Mouse (Mus musculus) mature B cell (primary cell): ENCODE results near the gene Ppil1.
"Not testable (repeated sequence)": the region's sequence is repeated elsewhere in the genome, so short reads cannot be mapped to it uniquely, and the experiment has no call there.

Experiments
- in situ Hi-C: fragments of 300-500 bp; cut with MboI; formaldehyde crosslinking; loops from 2 replicates; pipeline ENCODE4 v1.14.3; 2019

The Ppil1 gene

GRCm38 (mm10) chr17:29281541-29281940 is 17.6 kb upstream of the Ppil1 start:
- in situ Hi-C loops: no loop called here

DNA sequence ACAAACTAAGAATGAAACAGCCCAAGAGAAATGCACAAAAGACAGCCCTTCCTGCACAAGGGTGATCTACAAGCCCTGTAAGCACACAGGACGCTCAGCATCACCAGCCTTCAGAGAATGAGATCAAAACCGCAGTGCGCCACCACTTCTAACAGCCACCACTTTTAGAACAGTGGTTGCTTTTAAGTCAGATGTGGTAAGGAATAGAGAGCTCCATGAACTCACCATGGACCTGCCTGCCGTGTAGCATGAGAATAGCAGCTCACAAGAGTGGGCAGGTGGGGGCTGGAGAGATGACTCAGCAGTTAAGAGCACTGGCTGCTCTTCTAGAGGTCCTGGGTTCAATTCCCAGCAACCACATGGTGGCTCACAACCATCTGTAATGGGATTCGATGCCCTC is 16.4 kb upstream of the Ppil1 start:
- in situ Hi-C loops: no loop called here

GRCm38 (mm10) chr17:29273889-29274288 is 9.9 kb upstream of the Ppil1 start:
- in situ Hi-C loops: no loop called here

- in situ Hi-C loops: no loop called here
Measured at GRCm38 (mm10) chr17:29273156-29273555, 9.2 kb upstream of the Ppil1 start.

GRCm38 (mm10) chr17:29270148-29270698 is 6.2 kb upstream of the Ppil1 start:
- in situ Hi-C loops: no loop called here

GRCm38 (mm10) chr17:29269349-29269706 is 5.3 kb upstream of the Ppil1 start:
- in situ Hi-C loops: loop anchor here (5.0 kb wide), 1 partner anchor 228 kb away; no protein-coding TSS in a partner anchor

GRCm38 (mm10) chr17:29268682-29269348 is 4.8 kb upstream of the Ppil1 start, which contains the start of gene BC004004:
BC004004 (plus strand) TSS chr17:29268788.
- in situ Hi-C loops: loop anchor here (5.0 kb wide), 1 partner anchor 228 kb away; no protein-coding TSS in a partner anchor

DNA sequence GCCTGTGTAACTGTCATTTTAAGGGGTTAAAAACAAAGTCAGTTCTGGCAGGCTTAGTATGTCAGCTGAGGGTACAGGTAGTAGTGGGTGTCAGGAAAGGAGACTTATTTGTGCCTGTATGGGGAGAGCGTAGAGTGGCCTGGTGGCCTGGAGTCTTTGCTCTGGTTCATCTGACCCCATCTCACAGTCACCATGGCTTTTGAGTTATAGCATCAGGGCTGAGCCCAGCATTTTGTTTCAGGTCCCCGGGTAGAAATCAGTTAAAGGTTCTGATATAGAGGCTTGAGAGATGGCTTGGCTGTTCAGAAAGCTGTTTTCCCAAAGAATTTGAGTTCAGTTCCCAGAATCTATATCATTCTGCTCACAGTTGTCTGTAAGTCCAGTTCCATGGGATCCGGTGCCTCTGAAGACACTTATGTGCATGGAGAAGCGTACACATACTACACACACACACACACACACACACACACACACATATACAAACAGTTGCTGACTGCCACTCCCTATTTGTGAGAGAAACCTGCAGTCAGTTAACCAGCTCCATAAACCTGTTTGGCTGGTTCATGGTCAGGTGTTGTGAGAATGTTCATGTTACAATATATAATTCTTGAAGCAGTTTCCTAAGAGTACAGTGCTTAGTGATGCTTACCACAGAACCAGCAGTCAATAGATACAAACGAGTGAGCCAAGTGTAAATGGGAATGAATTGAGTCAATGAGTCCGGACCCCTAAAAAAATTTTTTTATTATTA is 4.1 kb upstream of the Ppil1 start:
- in situ Hi-C loops: loop anchor here (5.0 kb wide), 1 partner anchor 229 kb away; no protein-coding TSS in a partner anchor

- in situ Hi-C loops: loop anchor here (5.0 kb wide), 1 partner anchor 230 kb away; no protein-coding TSS in a partner anchor
Measured at GRCm38 (mm10) chr17:29267040-29267439, 3.1 kb upstream of the Ppil1 start.

- in situ Hi-C loops: loop anchor here (5.0 kb wide), 2 partner anchors 108 to 233 kb away; no protein-coding TSS in a partner anchor
Measured at GRCm38 (mm10) chr17:29264760-29265159, 774 bp upstream of the Ppil1 start.

DNA sequence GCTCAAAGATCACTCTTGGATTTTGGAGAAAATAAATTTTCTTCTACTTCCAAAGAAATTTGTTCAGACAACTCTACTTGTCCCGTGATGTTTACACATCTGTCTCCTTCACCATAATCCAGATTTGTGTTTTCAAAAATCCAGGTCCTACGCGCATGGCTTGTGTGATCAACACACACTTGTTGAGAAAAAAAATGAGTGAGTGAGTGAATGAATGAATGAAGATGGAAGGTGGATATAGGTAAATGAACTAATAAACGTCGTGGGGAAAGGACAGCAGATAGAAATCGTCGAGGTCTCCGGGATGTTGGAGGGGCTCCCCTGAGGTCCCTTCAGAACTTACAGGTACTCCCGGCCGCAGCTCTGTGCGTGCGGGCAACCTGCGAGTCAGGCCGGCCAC is 569 bp downstream of the Ppil1 start:
- in situ Hi-C loops: loop anchor here (5.0 kb wide), 1 partner anchor 109 kb away; no protein-coding TSS in a partner anchor

GRCm38 (mm10) chr17:29262259-29262649 is 1.7 kb downstream of the Ppil1 start:
- in situ Hi-C loops: loop anchor here (5.0 kb wide), 1 partner anchor 110 kb away; no protein-coding TSS in a partner anchor

DNA sequence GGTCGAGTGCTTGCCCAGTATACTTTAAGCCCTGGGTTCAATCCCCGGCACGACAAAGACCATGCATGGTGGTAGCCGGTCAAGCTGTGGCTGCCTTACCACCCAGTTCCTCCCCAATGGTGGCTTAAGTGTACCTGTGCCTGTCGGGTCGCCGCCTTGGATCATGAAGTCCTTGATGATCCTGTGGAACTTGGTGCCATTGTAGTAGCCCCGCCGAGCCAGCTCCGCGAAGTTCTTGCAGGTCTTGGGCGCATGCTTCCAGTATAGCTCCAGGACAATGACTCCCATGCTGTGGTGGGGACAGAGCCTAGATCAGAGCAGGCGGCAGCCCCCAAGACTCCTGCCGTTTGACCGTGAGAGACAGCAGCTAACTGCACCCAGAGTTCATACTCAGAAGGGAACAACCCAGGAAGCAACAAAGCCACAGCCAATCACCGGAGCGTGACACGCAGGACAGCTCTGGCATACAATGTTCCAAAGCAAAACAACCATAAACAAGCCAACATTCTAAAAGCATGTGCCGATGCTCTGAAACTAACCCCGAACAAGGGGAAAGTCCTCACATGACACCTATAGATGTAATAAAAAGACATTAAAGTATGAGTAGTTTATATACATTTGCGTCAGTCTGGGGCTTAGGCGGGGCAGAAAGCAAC is 2.3 kb downstream of the Ppil1 start:
- in situ Hi-C loops: loop anchor here (5.0 kb wide), 1 partner anchor 111 kb away; no protein-coding TSS in a partner anchor

GRCm38 (mm10) chr17:29260501-29260900 is 3.5 kb downstream of the Ppil1 start:
- in situ Hi-C loops: loop anchor here (5.0 kb wide), 1 partner anchor 112 kb away; no protein-coding TSS in a partner anchor

DNA sequence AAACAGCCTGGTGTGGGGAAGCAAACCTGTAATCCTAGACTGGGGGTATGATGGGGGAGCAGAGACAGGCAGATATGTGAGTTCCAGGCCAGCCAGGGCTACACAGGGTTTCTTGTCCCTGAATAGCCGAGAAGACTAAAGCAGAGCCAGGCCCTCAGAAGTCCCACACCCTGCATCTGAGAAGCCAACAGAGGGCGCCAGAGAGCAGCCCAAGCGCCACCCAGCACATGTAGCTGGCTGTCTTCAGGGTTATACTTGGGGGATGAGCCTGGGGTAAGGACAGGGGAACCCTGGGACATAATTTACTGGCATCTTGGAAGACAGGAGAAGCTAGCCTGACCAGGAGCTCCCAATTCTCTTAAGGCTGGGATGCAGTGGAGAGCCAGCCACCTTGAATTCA is 4.5 kb downstream of the Ppil1 start:
- in situ Hi-C loops: no loop called here

DNA sequence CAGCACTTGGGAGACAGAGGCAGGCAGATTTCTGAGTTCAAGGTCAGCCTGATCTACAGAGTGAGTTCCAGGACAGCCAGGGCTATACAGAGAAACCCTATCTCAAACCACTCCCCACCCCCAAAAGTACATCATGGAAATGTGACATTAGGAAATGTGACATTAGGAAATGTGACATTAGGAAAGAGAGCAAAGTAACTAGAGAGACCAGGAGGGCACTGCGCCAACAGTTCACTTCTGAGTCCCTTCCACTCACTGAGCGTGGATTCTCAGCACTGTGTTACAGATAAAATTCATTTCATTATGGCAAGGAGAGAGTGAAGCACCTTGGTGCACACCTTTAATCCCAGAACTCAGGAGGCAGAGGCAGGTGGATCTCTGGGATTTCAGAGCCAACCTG is 5.1 kb downstream of the Ppil1 start:
- in situ Hi-C loops: no loop called here

DNA sequence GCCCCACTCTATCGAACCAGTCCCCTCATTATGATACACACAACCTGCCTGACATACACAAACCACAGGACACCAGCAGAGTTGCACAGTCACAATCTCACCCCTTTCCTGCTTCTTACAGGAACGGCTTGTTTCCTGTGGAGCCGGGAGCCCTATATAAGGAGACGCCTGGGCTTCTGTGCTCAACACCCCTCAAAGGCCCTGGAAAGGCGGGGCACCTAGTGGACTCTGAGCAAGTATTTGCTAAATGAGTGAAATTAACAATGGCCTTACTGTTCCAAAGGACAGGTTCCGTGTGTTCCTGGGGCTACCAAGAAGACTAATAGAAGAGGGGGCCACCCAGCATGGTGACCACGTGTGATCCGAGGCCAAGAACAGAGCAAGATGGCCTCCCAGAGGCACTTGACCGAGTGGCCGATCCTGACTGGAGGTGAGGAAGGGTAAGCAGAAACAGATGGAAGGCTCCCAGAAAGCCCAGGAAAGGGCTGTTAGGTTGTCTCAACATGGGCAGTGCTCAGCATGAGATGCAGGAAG is 5.9 kb downstream of the Ppil1 start:
- in situ Hi-C loops: no loop called here

GRCm38 (mm10) chr17:29257001-29257511 is 6.9 kb downstream of the Ppil1 start:
- in situ Hi-C loops: no loop called here

GRCm38 (mm10) chr17:29256507-29256906 is 7.5 kb downstream of the Ppil1 start:
- in situ Hi-C loops: no loop called here

DNA sequence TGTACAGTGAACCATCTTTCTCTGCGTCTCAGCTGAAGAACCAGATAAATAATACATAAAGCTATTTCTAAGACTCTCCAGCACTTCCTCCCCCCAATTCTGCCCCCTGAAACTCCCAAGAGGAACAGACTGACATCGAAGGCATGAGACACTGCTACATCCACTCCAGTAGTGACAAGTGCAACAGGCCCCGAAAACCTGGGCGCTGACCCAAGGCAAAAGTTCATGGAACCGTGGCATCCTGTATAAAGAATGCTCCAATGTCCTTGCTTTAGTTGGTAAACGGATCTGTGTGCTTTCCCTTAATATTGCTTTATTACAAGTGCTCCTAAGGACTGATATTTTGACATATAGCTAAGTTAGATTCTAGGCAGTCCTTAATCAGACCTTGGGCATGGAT is 9.2 kb downstream of the Ppil1 start:
- in situ Hi-C loops: not testable (repeated sequence)

DNA sequence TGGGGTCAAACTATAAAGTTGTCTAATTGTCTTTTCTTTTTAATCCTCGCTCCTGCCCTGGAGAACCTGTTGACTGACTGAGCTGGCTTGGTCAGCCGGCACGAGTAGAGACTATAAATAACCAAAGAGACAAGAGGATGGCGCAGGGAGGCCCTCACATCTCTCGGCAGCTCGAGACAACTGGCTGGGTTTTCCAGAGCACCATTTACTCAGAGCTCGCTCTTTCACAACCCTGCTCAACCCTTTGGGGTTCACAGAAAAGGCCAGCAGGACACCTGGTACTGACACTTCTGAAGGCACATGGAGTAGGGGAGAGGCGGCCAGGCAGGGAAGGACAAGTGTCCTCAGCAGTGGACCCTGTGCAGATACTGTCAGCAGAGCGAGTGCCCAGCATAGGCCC is 10.3 kb downstream of the Ppil1 start:
- in situ Hi-C loops: no loop called here
